Mouse (Mus musculus): ENCODE data around the gene Ces2g.

The Ces2g gene

GRCm38 (mm10) chr8:104961537-104961961 lies at the start of gene Ces2g:
Ces2g (plus strand) TSS chr8:104961718.
- peak; percentile 21 to 42 for DNase-seq

DNA sequence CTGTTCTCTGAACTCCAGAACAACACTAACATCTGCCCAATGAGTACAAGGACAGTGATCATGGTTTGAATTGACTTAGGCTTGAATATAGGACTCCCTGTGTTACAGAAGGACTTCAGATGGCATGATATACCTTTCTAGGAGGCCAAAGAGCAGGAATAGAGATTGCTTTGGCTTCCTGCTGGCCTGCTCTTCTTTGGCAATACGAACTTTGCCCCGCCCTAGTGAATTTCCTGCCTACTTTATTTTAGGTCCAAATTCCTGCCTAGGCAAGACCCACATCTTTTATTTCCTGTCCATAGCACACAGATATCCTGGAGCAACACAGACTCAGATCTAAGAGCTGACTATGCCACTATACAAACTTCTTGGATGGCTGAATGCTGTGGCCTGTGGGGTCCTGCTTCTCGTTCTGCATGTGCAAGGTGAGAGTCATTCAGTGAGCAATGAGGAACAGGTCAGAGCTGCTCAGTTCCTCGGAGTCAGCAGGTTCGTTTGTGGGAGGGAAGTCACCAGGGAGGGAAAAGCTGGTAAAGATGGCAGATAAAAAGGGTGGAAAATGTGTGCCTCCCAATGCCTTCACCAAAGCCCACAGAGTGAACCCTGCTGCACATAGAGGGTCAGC lies 35.4 kb upstream of the Ces2g start, which contains the start of gene Ces2e:
Gene Ces2e (plus strand): TSS at position 289 of the 625 bp plus-strand sequence.
- DNase-seq = peak; percentile 58 to 61

DNA sequence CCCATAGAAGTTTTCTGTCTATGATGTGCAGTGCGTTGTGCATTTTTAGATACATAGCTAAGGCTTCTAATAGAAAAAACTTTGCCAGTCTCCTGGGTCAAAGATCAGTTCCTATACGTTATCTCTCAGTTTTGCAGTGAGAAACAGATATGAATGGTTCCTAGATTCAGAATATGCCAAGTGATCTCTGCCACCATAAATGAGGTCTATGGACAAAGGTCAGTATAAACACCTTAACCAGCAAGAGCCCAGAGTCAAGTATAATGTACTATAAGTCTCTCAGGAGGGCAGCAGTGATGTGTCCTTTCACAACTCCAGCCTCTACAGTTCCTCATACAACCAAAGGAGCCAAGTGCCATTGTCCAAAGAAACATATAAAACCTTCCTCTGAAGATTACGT lies 34.2 kb upstream of the Ces2g start:
- no peak for DNase-seq

DNA sequence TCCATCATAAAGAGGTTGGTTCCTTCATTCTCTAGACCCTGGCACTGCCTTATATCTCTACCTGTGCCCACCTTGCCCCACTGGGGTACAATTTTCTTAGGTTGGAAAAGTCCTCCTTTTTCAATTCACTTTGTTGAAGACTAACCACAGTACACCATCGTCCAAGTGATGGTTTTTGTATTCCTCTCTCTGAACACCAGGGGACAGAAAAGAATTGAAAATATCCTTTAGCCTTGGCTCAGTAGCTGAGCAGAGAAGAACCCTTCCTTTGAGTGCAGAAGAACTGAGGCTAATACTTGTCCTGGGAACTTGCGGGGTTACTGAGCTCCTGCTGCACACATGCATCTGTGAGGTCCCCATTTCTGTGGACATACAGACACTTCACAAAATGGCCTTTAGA lies 16.9 kb upstream of the Ces2g start:
- DNase-seq = peak in 1 of 2 experiments; percentile 11

DNA sequence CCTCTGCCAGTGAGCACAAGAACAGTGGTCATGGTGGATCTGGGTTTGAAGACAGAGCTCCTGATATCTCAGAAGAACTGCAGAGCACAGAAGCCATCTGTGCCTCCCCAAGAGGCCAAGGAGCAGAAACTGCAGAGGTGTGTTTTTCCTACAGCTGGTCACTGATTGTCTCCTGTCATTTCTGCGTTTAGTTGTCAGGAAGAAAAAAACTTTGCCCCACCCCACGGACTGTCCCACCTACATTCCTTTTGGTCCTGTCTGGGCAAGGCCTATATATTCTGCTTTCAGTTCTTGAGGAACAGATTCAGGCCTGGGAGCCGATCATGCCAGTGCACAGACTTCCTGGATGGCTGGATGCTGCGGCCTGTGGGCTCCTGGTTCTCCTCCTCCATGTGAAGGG lies 14.5 kb upstream of the Ces2g start, which contains the start of gene Ces2f:
Gene Ces2f (plus strand): TSS at position 301 of the 400 bp plus-strand sequence.
- no peak for DNase-seq

DNA sequence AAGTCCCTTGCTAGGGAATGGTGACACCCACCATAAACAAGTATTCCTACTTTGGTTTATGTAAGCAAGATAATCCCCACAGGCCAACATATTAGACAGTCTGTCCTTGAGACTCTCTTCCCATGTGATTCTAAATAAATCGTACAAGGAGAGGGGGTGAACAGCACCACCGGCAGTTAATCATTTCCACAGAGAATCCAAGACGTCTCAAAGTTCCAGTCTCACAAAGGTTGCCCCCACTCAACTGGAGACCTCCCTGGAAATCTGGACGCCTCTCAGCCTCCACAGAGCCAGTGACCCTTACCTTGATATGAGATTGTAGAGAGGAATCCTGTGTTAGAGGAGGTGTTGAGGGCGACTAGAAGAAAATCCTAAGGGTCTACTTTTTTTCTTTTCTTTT lies 12.5 kb upstream of the Ces2g start:
- peak; percentile 60 to 69 for DNase-seq

GRCm38 (mm10) chr8:104962229-104962901 lies 847 bp downstream of the Ces2g start:
- no peak for DNase-seq

GRCm38 (mm10) chr8:104963375-104963894 lies 1.9 kb downstream of the Ces2g start:
- DNase-seq = no peak

- peak; percentile 18 to 41 for DNase-seq
These were observed 22.6 kb downstream of the Ces2g start for GRCm38 (mm10) chr8:104984126-104984525.

DNA sequence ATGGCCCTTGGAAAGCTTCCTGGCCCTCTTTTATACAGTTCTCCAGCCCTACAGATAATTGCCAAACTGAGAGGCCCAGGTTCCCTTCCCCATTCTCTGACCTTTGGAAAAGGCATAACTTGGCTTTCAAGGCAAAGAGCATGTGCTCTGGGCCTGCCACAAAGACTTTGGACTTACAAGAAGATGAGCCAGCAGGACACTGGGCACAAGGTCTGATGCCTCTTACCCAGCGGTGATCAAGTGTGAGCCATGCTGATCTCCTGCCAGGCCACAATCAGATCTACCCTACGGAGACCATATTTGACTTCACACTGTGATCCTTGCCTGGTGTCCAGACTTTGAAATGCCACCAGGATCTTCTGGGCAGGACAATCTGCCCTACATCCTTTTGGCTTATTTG lies 23.4 kb downstream of the Ces2g start:
- peak; percentile 87 to 91 for DNase-seq

GRCm38 (mm10) chr8:104998191-104998590 lies 36.7 kb downstream of the Ces2g start:
- DNase-seq = peak; percentile 59 to 60

- DNase-seq = no peak
These were observed 37.7 kb downstream of the Ces2g start for GRCm38 (mm10) chr8:104999183-104999582.

DNA sequence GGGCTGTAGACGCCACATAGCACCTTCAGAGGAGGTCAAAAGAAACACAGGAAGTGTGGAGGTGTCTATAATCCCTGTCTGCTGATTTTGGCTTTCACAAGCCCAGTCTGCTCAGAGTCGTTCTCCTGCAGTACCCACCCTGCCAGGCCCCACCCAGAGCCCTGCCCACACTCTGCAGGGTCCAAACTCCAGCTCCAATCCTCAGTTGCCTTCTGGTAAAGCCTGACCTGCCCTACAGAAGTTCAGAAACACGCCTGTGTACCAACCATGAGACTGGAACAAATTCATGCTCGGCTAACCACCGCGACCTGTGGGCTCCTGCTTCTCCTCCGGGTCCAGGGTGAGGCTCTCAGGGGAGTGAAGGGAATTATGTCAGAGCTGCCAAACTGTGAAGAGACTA lies 39.1 kb downstream of the Ces2g start, which contains the start of gene Ces2h:
Gene Ces2h (plus strand): TSS at position 268 of the 400 bp plus-strand sequence.
- DNase-seq = peak; percentile 85 to 89

GRCm38 (mm10) chr8:105010000-105010399 lies 48.5 kb downstream of the Ces2g start:
- DNase-seq = peak; percentile 42 to 63

GRCm38 (mm10) chr8:105011136-105011535 lies 49.6 kb downstream of the Ces2g start:
- DNase-seq = peak in 1 of 2 experiments; percentile 55

DNA sequence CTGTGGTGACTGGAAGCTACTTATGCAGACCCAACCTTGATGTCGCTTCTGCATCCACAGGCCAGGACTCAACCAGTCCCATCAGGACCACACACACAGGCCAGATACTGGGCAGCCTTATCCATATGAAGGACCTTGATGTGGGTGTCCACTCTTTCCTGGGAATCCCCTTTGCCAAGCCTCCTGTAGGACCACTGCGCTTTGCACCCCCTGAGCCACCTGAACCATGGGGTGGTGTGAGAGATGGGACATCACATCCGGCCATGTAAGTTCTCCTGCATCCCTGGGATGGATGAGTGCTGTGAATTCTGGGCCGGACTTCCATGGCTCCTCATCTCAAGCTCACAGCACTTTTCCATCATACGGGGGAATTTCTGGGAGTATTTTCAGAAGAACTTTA lies 52.9 kb downstream of the Ces2g start:
- no peak for DNase-seq
